Mouse (Mus musculus) left cerebral cortex, adult 18-20 months (tissue): ENCODE results near the gene Prdx5. TPM values are rescaled to one million over a fixed set of nuclear protein-coding genes. Genes with fewer than 3 reads are reported as not detected.

Source experiments
- DNase-seq, 2 experiments: peaks; one replicate each; pipeline ENCODE4 v3.0.0; 2021 to 2022; ENCODE audit warnings: low spot score in 2 of 2, mixed read lengths in 1 of 2
- long read RNA-seq, 2 experiments: library from polyadenylated mRNA; stranded (forward); transcript quantifications; one replicate each; pipeline ENCODE4 v2.0.0; 2021
- total RNA-seq, 2 experiments: library from RNA; stranded (reverse); gene quantifications; 2 replicates each; pipeline ENCODE4 v1.2.3; 2021

Prdx5 gene
- total RNA-seq: 100 to 1,000 TPM; 367 to 381 TPM
- long read RNA-seq, experiment 1, transcript Prdx5-203 (5 exons, 755 nt): minor isoform, 10 of 241 reads
- long read RNA-seq, experiment 1, transcript Prdx5-201 (6 exons, 1,262 nt): major isoform, 217 of 241 reads
- long read RNA-seq, experiment 1, partial matches to known transcripts: 1 of 241 reads
- long read RNA-seq, experiment 1, other reads (novel, unspliced or antisense): 12 of 241 reads
- long read RNA-seq, experiment 2, transcript Prdx5-203 (5 exons, 755 nt): minor isoform, 10 of 216 reads
- long read RNA-seq, experiment 2, transcript Prdx5-201 (6 exons, 1,262 nt): major isoform, 195 of 216 reads
- long read RNA-seq, experiment 2, partial matches to known transcripts: 6 of 216 reads
- long read RNA-seq, experiment 2, other reads (novel, unspliced or antisense): 3 of 216 reads

GRCm38 (mm10) chr19:6909507-6910289, at the start of gene Prdx5, which contains the start of gene Trmt112:
TSS of gene Prdx5 (minus strand) at chr19:6910106.
TSS of gene Trmt112 (plus strand) at chr19:6909698.
- peak; percentile 90 to 94 for DNase-seq

GRCm38 (mm10) chr19:6956461-6956860, 46.6 kb upstream of the Prdx5 start:
- DNase-seq: no peak

GRCm38 (mm10) chr19:6955424-6955823, 45.5 kb upstream of the Prdx5 start:
- no peak for DNase-seq

- no peak for DNase-seq
These were observed 44.1 kb upstream of the Prdx5 start for GRCm38 (mm10) chr19:6954046-6954445.

- no peak for DNase-seq
These were observed 42.8 kb upstream of the Prdx5 start for GRCm38 (mm10) chr19:6952712-6953037.

- DNase-seq: peak; percentile 43 to 68
These were observed 42.2 kb upstream of the Prdx5 start for GRCm38 (mm10) chr19:6951994-6952711.

GRCm38 (mm10) chr19:6951381-6951968, 41.6 kb upstream of the Prdx5 start:
- DNase-seq: peak; percentile 91 to 94

- peak; percentile 44 to 58 for DNase-seq
These were observed 40.8 kb upstream of the Prdx5 start for GRCm38 (mm10) chr19:6950613-6951153.

- no peak for DNase-seq
These were observed 40.0 kb upstream of the Prdx5 start for GRCm38 (mm10) chr19:6949951-6950350.

GRCm38 (mm10) chr19:6949532-6949931, 39.6 kb upstream of the Prdx5 start:
- DNase-seq: no peak

GRCm38 (mm10) chr19:6948186-6948585, 38.3 kb upstream of the Prdx5 start:
- no peak for DNase-seq

- DNase-seq: no peak
These were observed 37.8 kb upstream of the Prdx5 start for GRCm38 (mm10) chr19:6947742-6948141.

GRCm38 (mm10) chr19:6943709-6944108, 33.8 kb upstream of the Prdx5 start:
- no peak for DNase-seq

- no peak for DNase-seq
These were observed 32.9 kb upstream of the Prdx5 start for GRCm38 (mm10) chr19:6942764-6943163.

GRCm38 (mm10) chr19:6942249-6942691, 32.4 kb upstream of the Prdx5 start, which contains the start of gene Gpr137:
TSS of gene Gpr137 (minus strand) at chr19:6942480.
- DNase-seq: peak; percentile 88 to 93

- peak; percentile 93 to 94 for DNase-seq
These were observed 31.7 kb upstream of the Prdx5 start, which contains the start of gene Bad for GRCm38 (mm10) chr19:6941372-6942248. TSS of gene Bad (plus strand) at chr19:6941861.

- DNase-seq: no peak
These were observed 30.8 kb upstream of the Prdx5 start for GRCm38 (mm10) chr19:6940396-6941351.
